Mouse (Mus musculus): ENCODE measurements at regions not wholly inside any gene's neighbourhood (a gene's known extent, or its start where the extent isn't known, plus 50 kb on each side); places are given as distances from the start of the nearest gene placed in this dataset.

DNA sequence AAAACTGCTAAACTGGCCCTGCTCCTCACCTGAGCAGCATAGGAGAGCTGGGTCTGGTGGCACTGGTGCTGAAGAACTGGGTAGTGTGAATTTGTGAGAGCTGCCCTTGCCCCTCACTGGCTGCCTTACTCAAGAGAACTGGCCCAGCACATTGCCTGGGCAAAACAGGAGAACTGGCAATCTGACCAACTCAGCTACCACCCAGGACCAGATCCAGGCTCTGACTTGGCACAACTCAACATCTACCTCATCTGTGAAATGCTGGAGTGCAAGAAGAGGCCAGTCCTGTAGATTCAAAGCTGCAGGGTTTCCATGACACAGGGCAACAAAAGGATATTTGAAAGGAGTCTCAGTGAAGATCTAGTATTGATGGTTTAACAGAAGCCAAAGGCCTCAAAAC is 198.6 kb downstream of the Lmbrd1 start:
- no peak for TF ChIP-seq POLR2A (IDR thresholded peaks at IDR 0.05; ENCODE audit: insufficient read depth, low read depth, low read length)
- TF ChIP-seq CTCF (IDR thresholded peaks at IDR 0.05; ENCODE audit: insufficient read depth, low read depth, low read length): no peak
